Mouse (Mus musculus) spleen, adult 2 months (tissue): ENCODE data around the gene Samd10. TPM values are rescaled to one million over a fixed set of nuclear protein-coding genes. Genes with fewer than 3 reads are reported as not detected.

Experiments
- DNase-seq, 2 experiments: peaks; one replicate each; pipeline versions ENCODE4 v3.0.0 to v3.0.0-alpha.2; 2012 to 2021; ENCODE audit warnings: low spot score in 2 of 2, low read depth in 1 of 2
- H3K27ac ChIP-seq: fragments of 200-500 bp; 2 replicates; pipeline ENCODE4 v1.5.1; 2012; ENCODE audit warnings: low read length, inconsistent platforms; ENCODE audit not compliant: insufficient read depth
- H3K27me3 ChIP-seq: fragments of 200-500 bp; 2 replicates; pipeline ENCODE4 v1.6.1; 2012; ENCODE audit warnings: mild to moderate bottlenecking, moderate library complexity, low read length, inconsistent platforms; ENCODE audit not compliant: control insufficient read depth, insufficient read depth
- H3K36me3 ChIP-seq: fragments of 200-500 bp; 2 replicates; pipeline ENCODE4 v1.6.1; 2012; ENCODE audit warnings: mild to moderate bottlenecking, low read length, inconsistent platforms; ENCODE audit not compliant: control insufficient read depth, insufficient read depth
- H3K4me1 ChIP-seq: fragments of 200-500 bp; 2 replicates; pipeline ENCODE4 v1.6.1; 2011; ENCODE audit warnings: inconsistent platforms; ENCODE audit not compliant: control insufficient read depth, insufficient read depth, insufficient read length
- H3K4me3 ChIP-seq: fragments of 200-500 bp; 2 replicates; pipeline ENCODE4 v1.5.1; 2011; ENCODE audit warnings: mild to moderate bottlenecking, inconsistent platforms; ENCODE audit not compliant: insufficient read depth, insufficient read length; ENCODE audit errors: extremely low read depth
- CTCF ChIP-seq: fragments of 200-500 bp; IDR thresholded peaks from 2 replicates; pipeline ENCODE4 v1.5.1; 2011; ENCODE audit warnings: mild to moderate bottlenecking, inconsistent platforms; ENCODE audit not compliant: insufficient read depth, insufficient read length, insufficient replicate concordance; ENCODE audit errors: extremely low read depth
- POLR2A ChIP-seq: fragments of 200-500 bp; IDR thresholded peaks from 2 replicates; pipeline ENCODE4 v1.6.1; 2011; ENCODE audit warnings: low read depth, low read length, inconsistent platforms
- WGBS: fragments of 180-500 bp; shearing (Covaris S2); methylation state at CpG from one replicate; pipeline ENCODE4 v1.1.7; 2018; 5-methylcytosine and 5-hydroxymethylcytosine counted together
- polyA plus RNA-seq: library from polyadenylated mRNA; depleted of rRNA; stranded (reverse); fragments of >200 nt; gene quantifications from 2 replicates; pipeline ENCODE4 v1.2.3, GENCODE M21; 2012

The Samd10 gene
- polyA plus RNA-seq, 1 experiment, result 15.0 TPM

GRCm38 (mm10) chr2:181585506-181585905, 13.5 kb downstream of the Samd10 start:
- H3K27me3 ChIP-seq, result no peaks in the 10 kb centered on the region
- no peak overlapping the region for H3K27ac ChIP-seq
- TF ChIP-seq CTCF (no peak), POLR2A (no peak)
- peaks cover 15% of the 10 kb centered on the region for H3K36me3 ChIP-seq
- WGBS, result 96% methylated on average over 5 of the region's 5 CpGs
- H3K4me3 ChIP-seq, result no peak overlapping the region
- H3K4me1 ChIP-seq, result no peaks in the 10 kb centered on the region; the same call in 1 of the 2 replicates
- DNase-seq, result no peak

DNA sequence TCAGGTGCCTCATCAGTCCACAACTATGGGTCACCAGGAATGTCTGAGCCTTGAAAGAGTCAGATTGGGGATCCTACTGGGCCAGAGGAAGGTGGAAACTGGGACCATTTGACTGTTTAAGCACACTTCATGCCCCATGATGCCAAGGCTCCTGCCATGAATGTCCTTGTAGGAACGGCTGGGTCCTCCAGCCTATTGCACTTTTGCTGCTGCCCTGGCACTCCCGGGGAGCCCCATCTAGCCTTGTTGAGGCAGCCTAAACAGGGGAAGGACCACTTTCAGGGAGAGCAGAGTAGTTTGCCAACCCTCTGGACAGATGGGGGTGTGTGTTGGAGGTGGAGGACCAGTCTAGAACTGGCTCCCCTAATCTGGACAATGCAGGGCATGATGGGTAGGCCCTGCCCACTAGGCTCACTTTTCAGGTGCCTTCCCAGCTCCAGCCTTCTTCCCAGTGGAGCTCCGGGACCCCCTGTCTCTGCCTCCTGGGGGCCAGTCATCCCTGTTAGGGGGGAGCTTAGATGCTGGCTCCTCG, 14.5 kb downstream of the Samd10 start, which contains the start of gene Uckl1:
Gene Uckl1 (minus strand): TSS at position 482 of the 532 bp plus-strand sequence.
- H3K36me3 ChIP-seq, result peaks cover 15% of the 10 kb centered on the region
- no peak within 1 kb of the TSS for H3K4me3 ChIP-seq
- DNase-seq, result no peak
- no peaks in the 10 kb centered on the region for H3K27me3 ChIP-seq
- H3K4me1 ChIP-seq, result no peaks in the 10 kb centered on the region; the same call in 1 of the 2 replicates
- no peak for TF ChIP-seq CTCF
- no peak for TF ChIP-seq POLR2A
- 89% methylated on average over 4 of the region's 4 CpGs for WGBS
- no peak within 1 kb of the TSS for H3K27ac ChIP-seq

- 90% methylated on average over 3 of the region's 3 CpGs for WGBS
- Histone ChIP-seq H3K4me1 (peaks cover 3% of the 10 kb centered on the region; the same call in 1 of the 2 replicates), H3K4me3 (no peak overlapping the region), H3K36me3 (peaks cover 15% of the 10 kb centered on the region), H3K27ac (no peak overlapping the region), H3K27me3 (no peaks in the 10 kb centered on the region)
- TF ChIP-seq CTCF, result no peak
- TF ChIP-seq POLR2A, result no peak
- no peak for DNase-seq
Measured at GRCm38 (mm10) chr2:181583460-181584257, 15.4 kb downstream of the Samd10 start.

- peaks cover 3% of the 10 kb centered on the region; the same call in 1 of the 2 replicates for H3K4me1 ChIP-seq
- H3K4me3 ChIP-seq, result no peak overlapping the region
- no peaks in the 10 kb centered on the region for H3K27me3 ChIP-seq
- no peak for TF ChIP-seq POLR2A
- no peak for TF ChIP-seq CTCF
- peaks cover 15% of the 10 kb centered on the region for H3K36me3 ChIP-seq
- DNase-seq, result no peak
- 91% methylated on average over 1 of the region's 1 CpGs for WGBS
- H3K27ac ChIP-seq, result no peak overlapping the region
Measured at GRCm38 (mm10) chr2:181582939-181583338, 16.1 kb downstream of the Samd10 start.

DNA sequence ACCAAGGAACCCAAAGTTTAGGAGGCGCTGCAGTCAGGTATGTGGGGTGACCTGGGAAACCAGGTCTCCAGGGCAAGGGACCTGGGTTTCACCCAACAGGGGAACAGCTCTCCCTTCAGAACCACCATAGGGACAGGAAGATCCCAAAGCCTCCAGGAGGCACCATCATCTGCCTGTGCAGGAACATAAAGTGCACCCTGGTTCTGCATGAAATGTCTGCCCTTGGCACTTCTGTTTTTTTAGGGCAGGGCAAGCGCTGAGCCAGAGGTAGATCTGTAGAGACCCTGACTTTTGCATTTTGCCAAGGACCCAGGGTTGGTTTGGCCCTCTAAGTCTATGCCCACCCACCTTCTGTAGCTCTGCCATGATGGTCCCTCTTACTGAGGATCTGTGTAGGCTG, 16.7 kb downstream of the Samd10 start:
- peaks cover 11% of the 10 kb centered on the region for H3K36me3 ChIP-seq
- no peak overlapping the region for H3K4me3 ChIP-seq
- no peak for DNase-seq

DNA sequence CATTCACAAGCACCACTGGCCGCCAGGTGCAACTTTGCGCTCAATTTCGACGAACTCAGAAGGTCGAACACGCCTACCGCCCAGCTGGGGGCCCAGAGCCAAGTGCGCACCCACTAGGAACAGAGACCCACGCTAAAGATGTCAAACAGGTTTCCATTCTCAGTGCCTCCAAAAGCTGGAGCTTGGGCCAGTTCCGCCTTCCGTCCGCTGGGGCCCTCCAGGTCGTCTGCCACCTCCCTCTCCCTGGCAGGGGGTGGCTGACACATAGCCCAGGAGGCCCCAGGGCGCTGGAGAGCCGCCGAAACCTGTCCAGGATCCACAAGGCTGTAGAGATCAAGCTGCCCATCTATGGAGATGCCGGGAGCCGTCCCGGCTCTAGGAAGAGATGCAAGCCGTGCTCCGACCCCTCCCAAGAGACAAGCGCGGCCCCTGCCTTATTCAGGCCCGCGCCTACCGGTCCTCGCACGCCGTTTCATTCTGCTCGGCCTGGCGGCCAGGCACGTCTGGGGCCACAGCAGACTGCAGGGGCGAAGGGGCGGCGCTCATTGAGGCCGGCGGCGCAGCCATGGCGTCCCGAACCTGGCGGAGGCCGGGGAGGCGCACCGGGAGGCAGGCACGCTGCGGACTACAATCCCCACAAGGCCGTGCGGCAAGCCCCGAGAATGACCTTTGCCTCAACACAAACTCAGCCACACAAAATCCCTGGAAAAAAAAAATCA, 17.5 kb downstream of the Samd10 start:
- WGBS, result under 1% methylated on average over 49 of the region's 49 CpGs
- H3K4me3 ChIP-seq, result peak overlapping the region; percentile 78
- H3K4me1 ChIP-seq, result peaks cover 3% of the 10 kb centered on the region; the same call in 1 of the 2 replicates
- TF ChIP-seq CTCF (no peak), POLR2A (peak; percentile 51)
- H3K27ac ChIP-seq, result peak overlapping the region; percentile 86
- peak in 1 of 2 experiments; percentile 84 for DNase-seq
- H3K36me3 ChIP-seq, result peaks cover 10% of the 10 kb centered on the region
- no peaks in the 10 kb centered on the region for H3K27me3 ChIP-seq

More for the DNA sequence above, 16.7 kb downstream of the Samd10 start:
- H3K27me3 ChIP-seq, result no peaks in the 10 kb centered on the region
- peaks cover 3% of the 10 kb centered on the region; the same call in 1 of the 2 replicates for H3K4me1 ChIP-seq
- WGBS, result 78% methylated on average over 2 of the region's 2 CpGs
- H3K27ac ChIP-seq, result no peak overlapping the region
- no peak for TF ChIP-seq POLR2A
- no peak for TF ChIP-seq CTCF
